Mouse (Mus musculus): ENCODE results near the gene Dennd1c.

- TF ChIP-seq ZNF384 (IDR thresholded peaks at IDR 0.05; ENCODE audit: low read depth, low read length) = no peak
- TF ChIP-seq HCFC1 (IDR thresholded peaks at IDR 0.05; ENCODE audit: borderline replicate concordance, insufficient read depth, low read length) = no peak
- TF ChIP-seq ZC3H11A (IDR thresholded peaks at IDR 0.05; ENCODE audit: borderline replicate concordance, low read depth, low read length) = no peak
- TF ChIP-seq MAFK (IDR thresholded peaks at IDR 0.05; ENCODE audit: insufficient read depth, low read depth, low read length) = no peak
- TF ChIP-seq CHD2 (IDR thresholded peaks at IDR 0.05; ENCODE audit: low read depth, low read length) = no peak
These were observed 27.1 kb upstream of the Dennd1c start, which contains the start of gene Tnfsf9 for GRCm38 (mm10) chr17:57105181-57106034.

Data from ES-E14 (cell line).